Mouse (Mus musculus): ENCODE data around the gene Rnf111. TPM values are rescaled to one million over a fixed set of nuclear protein-coding genes. Genes with fewer than 3 reads are reported as not detected.

Gene Rnf111
- polyA plus RNA-seq, 1 experiment from 2014 or later: 29.9 TPM

DNA sequence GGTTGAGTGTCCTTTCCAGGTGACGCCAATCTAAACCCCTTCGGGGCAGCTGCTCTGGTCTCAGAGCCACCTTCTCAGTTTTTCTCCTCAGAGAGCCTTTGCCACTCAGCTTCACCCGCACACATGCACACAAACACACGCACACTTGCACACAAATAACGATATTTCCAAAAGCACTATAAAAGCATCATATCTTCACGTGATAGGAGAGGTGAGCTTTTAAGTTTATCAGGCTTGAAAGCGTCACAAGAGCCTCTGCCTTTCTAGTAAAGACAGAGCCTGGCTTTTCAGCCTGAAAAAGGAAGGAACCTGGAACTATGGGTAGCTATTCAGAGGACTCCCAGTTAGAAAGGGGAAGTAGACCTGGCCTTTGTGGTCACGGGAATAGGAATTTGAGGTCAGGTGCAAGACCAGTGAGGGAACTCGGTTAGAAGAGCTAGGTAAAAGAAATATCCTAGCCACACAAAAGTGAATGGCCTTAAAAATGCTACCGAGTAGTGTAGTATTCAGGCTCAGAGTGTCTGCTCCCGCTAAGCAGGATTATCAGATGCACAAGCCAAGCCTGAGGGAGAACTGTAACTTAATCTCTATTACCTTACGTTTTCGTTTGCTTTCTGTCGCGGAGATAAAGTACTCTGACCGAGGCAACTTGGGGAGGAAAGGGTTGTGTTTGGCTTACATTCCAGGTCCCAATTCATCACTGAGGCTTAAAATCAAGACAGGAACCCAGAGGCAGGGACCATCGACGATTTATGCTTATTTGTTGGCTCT, 118.4 kb downstream of the Rnf111 start:
- Histone ChIP-seq H3K36me3 (peaks cover 20% of the 10 kb centered on the region), H3K27ac (no peak overlapping the region), H3K4me3 (no peak overlapping the region), H3K4me1 (no peaks in the 10 kb centered on the region), H3K27me3 (ENCODE audit: low read depth, poor library complexity, severe bottlenecking) (no peaks in the 10 kb centered on the region), H3K9me3 (replicated peaks) (no peaks in the 10 kb centered on the region)
- WGBS: 87% methylated on average over 18 of the region's 18 CpGs
- no peak for DNase-seq (ENCODE audit: low spot score)

GRCm38 (mm10) chr9:70384494-70384893, 119.0 kb downstream of the Rnf111 start:
- Histone ChIP-seq H3K27me3 (ENCODE audit: low read depth, poor library complexity, severe bottlenecking) (no peaks in the 10 kb centered on the region), H3K36me3 (peaks cover 20% of the 10 kb centered on the region), H3K27ac (no peak overlapping the region), H3K4me3 (no peak overlapping the region), H3K4me1 (no peaks in the 10 kb centered on the region), H3K9me3 (replicated peaks) (no peaks in the 10 kb centered on the region)
- 93% methylated on average over 4 of the region's 4 CpGs for WGBS
- DNase-seq (ENCODE audit: low spot score): no peak

GRCm38 (mm10) chr9:70383750-70384149, 119.8 kb downstream of the Rnf111 start:
- peaks cover 24% of the 10 kb centered on the region for H3K36me3 ChIP-seq
- no peaks in the 10 kb centered on the region for H3K27me3 ChIP-seq (ENCODE audit: low read depth, poor library complexity, severe bottlenecking)
- H3K27ac ChIP-seq: no peak overlapping the region
- DNase-seq (ENCODE audit: low spot score): no peak
- no peaks in the 10 kb centered on the region for H3K4me1 ChIP-seq
- WGBS: 80% methylated on average over 10 of the region's 10 CpGs
- H3K9me3 ChIP-seq (replicated peaks): no peaks in the 10 kb centered on the region
- no peak overlapping the region for H3K4me3 ChIP-seq

DNA sequence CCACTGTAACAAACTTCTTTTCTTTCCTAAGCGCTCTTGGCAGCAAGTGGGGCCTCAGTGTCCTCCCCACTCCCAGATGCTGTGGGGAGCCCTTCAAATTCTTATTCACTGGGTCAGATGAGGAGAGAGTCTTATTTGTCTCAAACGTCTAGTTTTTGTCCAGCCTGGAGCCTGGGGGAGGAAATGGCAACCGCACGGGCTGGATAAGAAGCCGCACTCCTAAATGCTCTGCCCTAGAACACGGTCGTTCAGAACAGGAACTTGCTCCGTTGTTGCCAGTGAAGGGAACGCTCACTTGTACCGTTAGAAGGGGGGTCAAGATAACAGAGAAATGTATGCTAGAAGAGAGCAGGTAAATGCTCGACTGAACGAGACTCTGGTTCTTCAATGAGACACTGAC, 121.4 kb downstream of the Rnf111 start:
- no peak for DNase-seq (ENCODE audit: low spot score)
- Histone ChIP-seq H3K36me3 (peaks cover 40% of the 10 kb centered on the region), H3K4me3 (no peak overlapping the region), H3K27ac (no peak overlapping the region), H3K4me1 (no peaks in the 10 kb centered on the region), H3K9me3 (replicated peaks) (no peaks in the 10 kb centered on the region), H3K27me3 (ENCODE audit: low read depth, poor library complexity, severe bottlenecking) (no peaks in the 10 kb centered on the region)
- WGBS: 90% methylated on average over 12 of the region's 12 CpGs

DNA sequence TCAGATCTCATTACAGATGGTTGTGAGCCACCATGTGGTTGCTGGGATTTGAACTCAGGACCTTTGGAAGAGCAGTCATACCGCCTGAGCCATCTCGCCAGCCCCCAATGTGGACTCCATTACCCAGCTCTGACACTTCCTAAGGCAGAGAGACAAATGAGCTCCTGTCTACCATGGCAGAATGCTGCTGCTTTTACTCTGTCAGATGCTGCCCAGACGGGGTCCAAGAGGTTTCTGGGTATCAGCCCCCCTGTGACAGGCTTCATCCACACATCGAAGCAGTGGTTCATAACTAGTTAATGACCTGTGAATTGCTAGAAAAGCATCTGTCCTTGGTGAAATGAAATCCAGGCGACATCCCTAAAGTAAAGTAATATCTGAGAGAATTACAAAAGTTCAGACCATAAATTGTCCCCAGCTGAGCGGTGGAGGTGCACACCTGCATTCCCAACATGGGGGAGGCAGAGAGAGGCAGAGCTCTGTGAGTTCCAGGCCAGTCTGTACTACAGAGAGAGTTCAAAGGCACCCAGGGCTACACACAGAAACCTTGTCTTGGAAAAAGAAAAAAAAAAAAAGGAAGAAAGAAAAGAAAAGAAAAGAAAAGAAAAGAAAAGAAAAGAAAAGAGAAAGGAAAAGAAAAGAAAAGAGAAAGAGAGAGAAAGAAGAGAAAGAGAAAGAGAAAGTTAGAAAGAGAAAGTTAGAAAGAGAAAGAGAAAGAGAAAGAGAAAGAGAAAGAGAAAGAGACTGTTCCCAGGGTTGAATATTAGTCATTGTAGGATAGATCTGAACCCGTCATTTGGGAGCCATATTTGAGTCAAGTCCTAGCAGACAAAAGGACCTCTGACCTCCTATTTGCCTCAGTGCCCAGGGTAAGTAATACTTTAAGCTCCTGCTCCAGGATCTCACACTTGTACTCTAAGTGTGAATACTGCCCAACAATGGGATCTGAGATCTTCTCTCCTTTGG, 123.7 kb downstream of the Rnf111 start:
- Histone ChIP-seq H3K4me3 (no peak overlapping the region), H3K27ac (no peak overlapping the region), H3K9me3 (replicated peaks) (no peaks in the 10 kb centered on the region), H3K27me3 (ENCODE audit: low read depth, poor library complexity, severe bottlenecking) (no peaks in the 10 kb centered on the region), H3K36me3 (peaks cover 48% of the 10 kb centered on the region), H3K4me1 (no peaks in the 10 kb centered on the region)
- 68% methylated on average over 7 of the region's 7 CpGs for WGBS
- peak; percentile 52 for DNase-seq (ENCODE audit: low spot score)

Small RNA genes lying within 50 kb of the gene (microRNA-seq; reads per million reads assigned to microRNA genes)
- gene Mir5626: 5.6 reads per million, percentile 10 among the genes with 10 or more reads in this experiment

Other genes starting within 250 kb of the Rnf111 start
- 223 and 245 TPM in 2 replicates for gene Ccnb2, start 82.2 kb downstream of the Rnf111 start, polyA plus RNA-seq (2016; fragmentation: Nextera tagmentation; extraction: Ambion mirVana)
- 55.1 and 61.0 TPM in 2 replicates for gene Sltm, start 39.0 kb upstream of the Rnf111 start, polyA plus RNA-seq (2016; fragmentation: Nextera tagmentation; extraction: Ambion mirVana)
- gene Gm10642, start 152.5 kb upstream of the Rnf111 start, polyA plus RNA-seq (2016; fragmentation: Nextera tagmentation; extraction: Ambion mirVana): 0.10 and 0.11 TPM in 2 replicates
- gene Mindy2, start 153.4 kb upstream of the Rnf111 start, polyA plus RNA-seq (2016; fragmentation: Nextera tagmentation; extraction: Ambion mirVana): 1.5 and 3.0 TPM in 2 replicates
- 51.3 and 60.3 TPM in 2 replicates for gene Adam10, start 175.3 kb upstream of the Rnf111 start, polyA plus RNA-seq (2016; fragmentation: Nextera tagmentation; extraction: Ambion mirVana)